Mouse (Mus musculus) neural tube, embryonic 15.5 days (tissue): ENCODE measurements around the gene Stab1. TPM values are rescaled to one million over a fixed set of nuclear protein-coding genes. Genes with fewer than 3 reads are reported as not detected.
A peak's percentile ranks its signal among the peaks of the same experiment; 100 is the strongest.

Source experiments
- ATAC-seq: fragments of 200-750 bp; cut with Nextera tagmentation; 2 replicates; pipeline ENCODE4 v1.8.0; 2017; ENCODE audit warnings: mild to moderate bottlenecking, moderate TSS enrichment, moderate library complexity; ENCODE audit not compliant: low FRiP score
- H3K27ac ChIP-seq: fragments of 300-500 bp; sonication (generic); replicated peaks from 2 replicates; pipeline ENCODE4 v1.5.1; 2015; ENCODE audit warnings: mild to moderate bottlenecking, inconsistent platforms
- H3K27me3 ChIP-seq: fragments of 300-500 bp; sonication (generic); replicated peaks from 2 replicates; pipeline ENCODE4 v1.6.1; 2015; ENCODE audit warnings: inconsistent platforms
- H3K36me3 ChIP-seq: fragments of 300-500 bp; sonication (generic); 2 replicates; pipeline ENCODE4 v1.6.1; 2015; ENCODE audit warnings: inconsistent platforms
- H3K4me1 ChIP-seq: fragments of 300-500 bp; sonication (generic); 2 replicates; pipeline ENCODE4 v1.6.1; 2015; ENCODE audit warnings: inconsistent platforms
- H3K4me2 ChIP-seq: fragments of 300-500 bp; sonication (generic); 2 replicates; pipeline ENCODE4 v1.6.1; 2015; ENCODE audit warnings: inconsistent platforms, mild to moderate bottlenecking, moderate library complexity
- H3K4me3 ChIP-seq: fragments of 300-500 bp; sonication (generic); replicated peaks from 2 replicates; pipeline ENCODE4 v1.5.1; 2015; ENCODE audit warnings: mild to moderate bottlenecking, inconsistent platforms
- H3K9ac ChIP-seq: fragments of 300-500 bp; sonication (generic); replicated peaks from 2 replicates; pipeline ENCODE4 v1.6.1; 2015; ENCODE audit warnings: mild to moderate bottlenecking, inconsistent platforms
- H3K9me3 ChIP-seq: fragments of 300-500 bp; sonication (generic); replicated peaks from 2 replicates; pipeline ENCODE4 v1.6.1; 2016; ENCODE audit warnings: inconsistent platforms
- WGBS: fragments of 180-500 bp; shearing (Covaris S2); methylation state at CpG from one replicate; pipeline ENCODE4 v1.1.7; 2015; ENCODE audit warnings: mixed read lengths; 5-methylcytosine and 5-hydroxymethylcytosine counted together
- polyA plus RNA-seq: library from polyadenylated mRNA; unstranded; fragments of >200 nt; fragmentation: Nextera tagmentation; extraction: Ambion mirVana; gene quantifications from 2 replicates; pipeline ENCODE4 v1.2.1, GENCODE M21; 2015

The Stab1 gene
- polyA plus RNA-seq: 16.9 and 18.1 TPM in 2 replicates

- H3K4me1 ChIP-seq: 0 out of 2 replicates have a peak, but pooled peaks cover 5% of the 10 kb centered on the region
- H3K36me3 ChIP-seq: peaks cover 32% of the 10 kb centered on the region
- H3K27me3 ChIP-seq: no peaks in the 10 kb centered on the region
- H3K4me3 ChIP-seq: peak within 1 kb of the TSS; percentile 9; the same call in 1 of the 2 replicates
- H3K9ac ChIP-seq: no peak within 1 kb of the TSS
- 0 out of 2 replicates have a peak within 1 kb of the TSS, but pooled peaks have one; percentile 28 for H3K27ac ChIP-seq
- peak within 1 kb of the TSS; percentile 13; the same call in 1 of the 2 replicates for H3K4me2 ChIP-seq
- no peaks in the 10 kb centered on the region for H3K9me3 ChIP-seq
- 58% methylated on average over 10 of the region's 10 CpGs for WGBS
- no peak for ATAC-seq
These were observed at the start of gene Stab1 for GRCm38 (mm10) chr14:31168425-31168824. Stab1 (minus strand) TSS chr14:31168641.

GRCm38 (mm10) chr14:31217666-31218065 lies 49.2 kb upstream of the Stab1 start, which contains the start of gene Sema3g:
Sema3g (plus strand) TSS chr14:31217860.
- peaks cover 17% of the 10 kb centered on the region for H3K4me1 ChIP-seq
- no peaks in the 10 kb centered on the region for H3K9me3 ChIP-seq
- WGBS: 14% methylated on average over 11 of the region's 11 CpGs
- H3K27ac ChIP-seq: no peak within 1 kb of the TSS
- ATAC-seq: peak; percentile 58; the same call in 1 of the 2 replicates
- H3K4me2 ChIP-seq: peak within 1 kb of the TSS; percentile 24
- no peaks in the 10 kb centered on the region for H3K36me3 ChIP-seq
- H3K9ac ChIP-seq: no peak within 1 kb of the TSS
- H3K4me3 ChIP-seq: no peak within 1 kb of the TSS
- no peaks in the 10 kb centered on the region for H3K27me3 ChIP-seq

GRCm38 (mm10) chr14:31216846-31217245 lies 48.4 kb upstream of the Stab1 start, which contains the start of gene Nisch:
Nisch (minus strand) TSS chr14:31216946.
- no peaks in the 10 kb centered on the region for H3K36me3 ChIP-seq
- H3K4me1 ChIP-seq: peaks cover 17% of the 10 kb centered on the region
- H3K27ac ChIP-seq: peak within 1 kb of the TSS; percentile 19
- ATAC-seq: no peak
- no peaks in the 10 kb centered on the region for H3K27me3 ChIP-seq
- 61% methylated on average over 2 of the region's 2 CpGs for WGBS
- no peak within 1 kb of the TSS for H3K4me3 ChIP-seq
- H3K4me2 ChIP-seq: peak within 1 kb of the TSS; percentile 28
- no peak within 1 kb of the TSS for H3K9ac ChIP-seq
- H3K9me3 ChIP-seq: no peaks in the 10 kb centered on the region

- H3K4me2 ChIP-seq: peak overlapping the region; percentile 28; the same call in 1 of the 2 replicates
- H3K4me3 ChIP-seq: no peak overlapping the region
- H3K27ac ChIP-seq: peak overlapping the region; percentile 19
- peak; percentile 79 for ATAC-seq
- H3K9me3 ChIP-seq: no peaks in the 10 kb centered on the region
- no peaks in the 10 kb centered on the region for H3K27me3 ChIP-seq
- peaks cover 17% of the 10 kb centered on the region for H3K4me1 ChIP-seq
- no peaks in the 10 kb centered on the region for H3K36me3 ChIP-seq
- H3K9ac ChIP-seq: no peak overlapping the region
- 38% methylated on average over 15 of the region's 15 CpGs for WGBS
These were observed 46.9 kb upstream of the Stab1 start for GRCm38 (mm10) chr14:31215157-31216002.

GRCm38 (mm10) chr14:31214684-31215083 lies 46.2 kb upstream of the Stab1 start:
- WGBS: 85% methylated on average over 3 of the region's 3 CpGs

GRCm38 (mm10) chr14:31213868-31214267 lies 45.4 kb upstream of the Stab1 start:
- Histone ChIP-seq H3K4me3 (no peak overlapping the region), H3K9me3 (no peaks in the 10 kb centered on the region), H3K4me1 (peaks cover 17% of the 10 kb centered on the region), H3K27ac (no peak overlapping the region), H3K27me3 (no peaks in the 10 kb centered on the region), H3K9ac (no peak overlapping the region), H3K4me2 (no peak overlapping the region), H3K36me3 (no peaks in the 10 kb centered on the region)
- 76% methylated on average over 8 of the region's 8 CpGs for WGBS
- ATAC-seq: no peak

More at GRCm38 (mm10) chr14:31214684-31215083, 46.2 kb upstream of the Stab1 start:
- Histone ChIP-seq H3K36me3 (no peaks in the 10 kb centered on the region), H3K27ac (no peak overlapping the region), H3K9me3 (no peaks in the 10 kb centered on the region), H3K4me2 (no peak overlapping the region), H3K4me1 (peaks cover 17% of the 10 kb centered on the region), H3K4me3 (no peak overlapping the region), H3K9ac (no peak overlapping the region), H3K27me3 (no peaks in the 10 kb centered on the region)
- ATAC-seq: no peak

- Histone ChIP-seq H3K9ac (no peak overlapping the region), H3K9me3 (no peaks in the 10 kb centered on the region), H3K27ac (no peak overlapping the region), H3K4me1 (peaks cover 11% of the 10 kb centered on the region), H3K4me2 (no peak overlapping the region), H3K36me3 (no peaks in the 10 kb centered on the region), H3K27me3 (no peaks in the 10 kb centered on the region), H3K4me3 (no peak overlapping the region)
- 92% methylated on average over 3 of the region's 3 CpGs for WGBS
- ATAC-seq: no peak
These were observed 44.1 kb upstream of the Stab1 start for GRCm38 (mm10) chr14:31212499-31212898.

- 89% methylated on average over 6 of the region's 6 CpGs for WGBS
- no peak overlapping the region for H3K9ac ChIP-seq
- no peaks in the 10 kb centered on the region for H3K9me3 ChIP-seq
- H3K27me3 ChIP-seq: no peaks in the 10 kb centered on the region
- ATAC-seq: no peak
- peaks cover 15% of the 10 kb centered on the region; the same call in 1 of the 2 replicates for H3K4me1 ChIP-seq
- no peak overlapping the region for H3K4me3 ChIP-seq
- H3K27ac ChIP-seq: no peak overlapping the region
- H3K4me2 ChIP-seq: no peak overlapping the region
- H3K36me3 ChIP-seq: no peaks in the 10 kb centered on the region
These were observed 43.4 kb upstream of the Stab1 start for GRCm38 (mm10) chr14:31211854-31212253.

GRCm38 (mm10) chr14:31209133-31209557 lies 40.7 kb upstream of the Stab1 start:
- 82% methylated on average over 4 of the region's 4 CpGs for WGBS
- no peak overlapping the region for H3K4me3 ChIP-seq
- no peak overlapping the region for H3K27ac ChIP-seq
- ATAC-seq: no peak
- no peaks in the 10 kb centered on the region for H3K27me3 ChIP-seq
- H3K4me1 ChIP-seq: peaks cover 22% of the 10 kb centered on the region
- H3K9me3 ChIP-seq: no peaks in the 10 kb centered on the region
- H3K36me3 ChIP-seq: peaks cover 4% of the 10 kb centered on the region
- H3K9ac ChIP-seq: no peak overlapping the region
- H3K4me2 ChIP-seq: no peak overlapping the region

GRCm38 (mm10) chr14:31208084-31208483 lies 39.6 kb upstream of the Stab1 start, which contains the start of gene Tnnc1:
Tnnc1 (plus strand) TSS chr14:31208312.
- no peak for ATAC-seq
- H3K27me3 ChIP-seq: no peaks in the 10 kb centered on the region
- H3K36me3 ChIP-seq: peaks cover 13% of the 10 kb centered on the region
- peaks cover 26% of the 10 kb centered on the region for H3K4me1 ChIP-seq
- 70% methylated on average over 2 of the region's 2 CpGs for WGBS
- H3K27ac ChIP-seq: peak within 1 kb of the TSS; percentile 92
- H3K4me3 ChIP-seq: peak within 1 kb of the TSS; percentile 75
- H3K9me3 ChIP-seq: no peaks in the 10 kb centered on the region
- peak within 1 kb of the TSS; percentile 94; the same call in 1 of the 2 replicates for H3K9ac ChIP-seq
- peak within 1 kb of the TSS; percentile 89 for H3K4me2 ChIP-seq

GRCm38 (mm10) chr14:31207070-31207830 lies 38.8 kb upstream of the Stab1 start:
- WGBS: 73% methylated on average over 13 of the region's 13 CpGs
- H3K4me2 ChIP-seq: peak overlapping the region; percentile 89
- H3K27me3 ChIP-seq: no peaks in the 10 kb centered on the region
- peaks cover 21% of the 10 kb centered on the region for H3K36me3 ChIP-seq
- peaks cover 26% of the 10 kb centered on the region for H3K4me1 ChIP-seq
- peak overlapping the region; percentile 94 for H3K9ac ChIP-seq
- H3K9me3 ChIP-seq: no peaks in the 10 kb centered on the region
- peak overlapping the region; percentile 92 for H3K27ac ChIP-seq
- peak; percentile 26 for ATAC-seq
- H3K4me3 ChIP-seq: peak overlapping the region; percentile 75
